ENCODE assay signal across 8 mouse cellular contexts in genomic region chr5:119167718-119168117, GRCm38 (mm10).
A peak's percentile ranks its signal among the peaks of the same experiment; 100 is the strongest.
DNase-seq lines count a peak whose midpoint lies in the region; TF ChIP-seq lines count a peak whose summit lies in the region.

No protein-coding gene starts in this region.

- H3K27ac ChIP-seq in layer of hippocampus, adult 2 months, result no peak overlapping the region

- peak; percentile 5 for DNase-seq in kidney, adult 18-20 months
- no peak for DNase-seq in kidney, adult 8-10 months
- peak; percentile 92 for DNase-seq in brain, adult 2 months (ENCODE audit: low read depth, low spot score)
- DNase-seq in gastrocnemius, adult 8-10 months (ENCODE audit: low spot score in 2 of 2), result peak; percentile 76 to 84
- DNase-seq in layer of hippocampus, adult 2 months (ENCODE audit: low spot score in 2 of 2), result peak; percentile 75 to 77
- DNase-seq in lung, postnatal 4 days, result peak; percentile 69 to 78
- DNase-seq in urinary bladder, postnatal 10 days (ENCODE audit: low spot score), result peak; percentile 79
- no peak for DNase-seq in spleen, postnatal 4 days (ENCODE audit: low spot score in 2 of 2)

- TF ChIP-seq CTCF in layer of hippocampus, adult 2 months (conservative IDR thresholded peaks at IDR 0.05), result no peak

- H3K4me3 ChIP-seq in layer of hippocampus, adult 2 months, result peak overlapping the region; percentile 10; the same call in 1 of the 2 replicates

Comparison
In these comparisons a context has a peak if more than half of its experiments do, and no peak if none do; other contexts are left out.
1. DNase-seq: peak in kidney, adult 18-20 months (single experiment), brain, adult 2 months (single experiment), gastrocnemius, adult 8-10 months (2 of 2), layer of hippocampus, adult 2 months (2 of 2), lung, postnatal 4 days (2 of 2) and urinary bladder, postnatal 10 days (single experiment); none in kidney, adult 8-10 months (0 of 2) and spleen, postnatal 4 days (0 of 2).